Mouse (Mus musculus): Measurements from ENCODE around the gene Eef1akmt3. TPM values are rescaled to one million over a fixed set of nuclear protein-coding genes. Genes with fewer than 3 reads are reported as not detected.

Gene Eef1akmt3
- total RNA-seq, 2 experiments from 2014 or later, result 0.12 to 0.20 TPM

DNA sequence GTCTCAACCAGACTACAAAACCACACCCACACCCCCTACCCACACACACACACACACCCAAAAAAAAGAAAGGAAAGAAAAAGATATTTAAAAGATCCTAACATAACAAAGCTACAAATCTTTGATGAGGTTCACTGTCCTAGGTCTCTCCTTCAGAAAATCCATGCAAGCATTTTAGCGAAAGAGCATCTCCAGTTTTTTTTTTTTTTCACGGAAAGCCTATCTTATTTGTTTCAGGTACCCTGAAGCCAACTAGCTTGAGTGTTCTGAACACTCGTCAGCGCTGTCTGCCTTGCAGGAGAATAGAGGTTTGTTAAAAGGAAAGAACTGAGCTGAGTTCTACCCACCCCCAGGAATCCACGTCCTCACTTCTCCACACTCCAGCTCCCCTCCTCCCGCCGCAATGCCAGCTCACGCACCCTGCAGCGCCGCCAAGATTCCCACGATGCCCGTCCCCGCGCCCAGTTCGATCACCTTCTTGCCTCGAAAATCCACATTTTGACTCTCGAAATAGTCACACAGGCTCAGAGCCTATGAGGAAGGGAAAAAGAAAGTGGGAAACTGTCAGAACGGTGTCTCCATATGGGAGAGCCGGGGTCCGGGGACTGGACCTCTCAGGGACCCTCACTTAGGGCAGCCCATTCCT, 621 bp downstream of the Eef1akmt3 start:
- Histone ChIP-seq H3K4me3 (peak overlapping the region; percentile 99), H3K27ac (peak overlapping the region; percentile 77)
- DNase-seq (ENCODE audit: low spot score in 2 of 2), result no peak
- TF ChIP-seq CTCF (conservative IDR thresholded peaks at IDR 0.05), result no peak

DNA sequence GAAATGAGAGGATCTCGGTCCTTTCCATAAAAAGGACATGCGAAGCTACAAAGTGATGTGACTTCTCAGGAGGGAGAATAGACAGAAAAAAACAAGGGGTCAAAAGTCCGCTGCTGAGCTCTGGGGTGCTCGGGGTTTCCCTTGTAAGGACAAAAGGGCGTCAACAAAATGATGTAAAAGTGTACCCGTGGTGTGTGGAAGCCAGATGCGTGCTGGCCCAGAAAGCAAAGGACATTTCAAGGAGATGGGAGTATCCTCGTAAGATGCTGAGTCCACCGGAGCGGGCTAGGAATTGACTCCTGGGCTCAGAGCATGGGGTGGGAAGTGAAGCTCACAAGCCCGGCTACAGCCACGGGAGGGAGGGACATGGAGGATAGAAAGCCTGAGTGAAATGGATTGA, 3.7 kb downstream of the Eef1akmt3 start:
- no peak for DNase-seq (ENCODE audit: low spot score in 2 of 2)
- no peak for TF ChIP-seq CTCF (conservative IDR thresholded peaks at IDR 0.05)

DNA sequence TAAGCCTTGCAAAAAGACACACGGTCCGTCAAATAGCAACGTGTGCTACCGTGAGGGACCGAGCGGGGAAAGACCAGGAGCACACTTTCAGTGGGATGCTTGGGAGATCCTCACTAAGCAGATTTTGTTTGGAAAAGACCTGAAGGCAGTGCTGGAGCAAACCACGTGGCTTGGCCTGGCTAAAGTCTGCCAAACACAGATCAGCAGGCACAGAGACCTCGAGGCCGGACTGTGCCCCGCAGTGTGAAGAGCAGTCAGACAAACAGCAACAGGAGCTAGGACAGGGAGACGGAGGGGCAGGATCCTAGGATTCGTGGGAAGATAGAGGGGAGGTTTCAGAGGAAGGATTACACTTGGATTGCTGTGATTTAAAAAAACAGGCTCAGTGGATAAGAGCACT, 5.0 kb downstream of the Eef1akmt3 start:
- H3K27ac ChIP-seq, result no peak overlapping the region
- DNase-seq (ENCODE audit: low spot score in 2 of 2), result no peak
- no peak for TF ChIP-seq CTCF (conservative IDR thresholded peaks at IDR 0.05)
- no peak overlapping the region for H3K4me3 ChIP-seq

More for the DNA sequence above, 3.7 kb downstream of the Eef1akmt3 start:
- no peak overlapping the region for H3K4me3 ChIP-seq
- no peak overlapping the region for H3K27ac ChIP-seq

DNA sequence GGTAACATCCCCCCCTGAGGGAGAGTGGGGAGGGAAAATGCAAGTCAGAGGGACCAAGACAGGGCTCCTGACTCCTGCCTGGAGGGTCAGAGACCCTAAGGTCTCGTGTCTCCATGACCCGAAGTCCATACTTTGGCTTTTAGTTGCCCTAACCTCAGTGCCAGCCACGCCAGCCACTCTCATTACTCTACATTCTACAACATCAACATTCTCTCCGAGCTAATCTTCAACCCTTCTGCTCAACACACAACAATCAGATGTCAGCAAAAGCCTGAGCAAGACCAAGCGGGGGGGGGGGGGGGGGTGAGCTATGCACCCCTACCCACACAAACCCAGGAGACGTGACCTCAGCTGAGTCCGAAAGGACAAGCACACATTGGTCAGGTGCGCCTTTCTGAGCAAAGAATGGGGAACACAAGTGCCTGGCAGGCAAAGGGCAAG, 8.0 kb downstream of the Eef1akmt3 start:
- Histone ChIP-seq H3K4me3 (no peak overlapping the region), H3K27ac (no peak overlapping the region)
- TF ChIP-seq CTCF (conservative IDR thresholded peaks at IDR 0.05), result no peak
- DNase-seq (ENCODE audit: low spot score in 2 of 2), result no peak

DNA sequence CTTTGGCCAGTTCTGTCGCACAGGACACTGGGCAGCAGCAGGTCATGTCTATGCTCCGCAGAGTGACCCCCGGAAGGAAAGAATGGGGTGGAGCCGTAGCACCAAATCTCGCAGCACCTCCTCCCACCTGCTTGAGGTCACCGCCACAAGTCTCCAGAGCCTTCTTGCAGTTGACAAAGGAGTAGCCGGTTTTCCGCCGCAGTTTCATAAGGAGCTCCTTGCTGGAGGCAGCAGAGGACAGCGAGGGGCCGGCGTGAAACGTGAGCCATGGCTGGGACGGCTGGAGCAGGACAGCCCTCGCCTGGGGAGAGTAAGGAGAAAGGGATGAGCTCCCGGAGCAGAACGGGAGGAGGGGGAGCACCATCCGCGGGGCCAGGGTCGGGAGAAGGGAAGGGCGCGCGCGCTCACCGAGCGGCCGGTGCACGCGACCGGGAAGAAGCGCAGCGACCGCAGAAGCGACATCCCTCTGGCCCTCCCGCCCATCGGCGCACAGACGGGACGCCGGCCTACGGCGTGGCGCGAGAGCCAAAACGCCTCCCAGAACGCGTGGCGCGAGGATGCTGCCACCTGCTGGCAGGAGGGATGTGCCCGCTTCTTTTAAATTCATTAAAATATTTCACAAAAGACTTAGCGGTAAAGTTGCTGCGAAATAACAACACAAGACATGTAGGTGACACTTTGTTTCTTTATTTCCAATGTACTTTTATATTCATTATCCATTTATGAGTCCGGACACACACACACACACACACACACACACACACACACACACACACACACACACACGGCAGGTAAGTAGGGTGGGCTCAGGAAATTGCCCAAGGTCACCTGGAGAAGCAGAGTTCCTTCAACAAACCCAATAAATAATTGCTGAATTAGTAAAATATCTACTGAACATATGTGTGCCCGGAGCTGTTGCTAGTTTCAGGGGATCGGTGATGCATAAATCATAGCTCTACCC, 10.7 kb downstream of the Eef1akmt3 start, which contains the start of gene Tsfm:
TSS of gene Tsfm (minus strand) at position 505 of the 961 bp plus-strand sequence.
- peak; percentile 92 for TF ChIP-seq CTCF (conservative IDR thresholded peaks at IDR 0.05)
- DNase-seq (ENCODE audit: low spot score in 2 of 2), result peak; percentile 89 to 94
- peak within 1 kb of the TSS; percentile 89 for H3K27ac ChIP-seq
- H3K4me3 ChIP-seq, result peak within 1 kb of the TSS; percentile 86

DNA sequence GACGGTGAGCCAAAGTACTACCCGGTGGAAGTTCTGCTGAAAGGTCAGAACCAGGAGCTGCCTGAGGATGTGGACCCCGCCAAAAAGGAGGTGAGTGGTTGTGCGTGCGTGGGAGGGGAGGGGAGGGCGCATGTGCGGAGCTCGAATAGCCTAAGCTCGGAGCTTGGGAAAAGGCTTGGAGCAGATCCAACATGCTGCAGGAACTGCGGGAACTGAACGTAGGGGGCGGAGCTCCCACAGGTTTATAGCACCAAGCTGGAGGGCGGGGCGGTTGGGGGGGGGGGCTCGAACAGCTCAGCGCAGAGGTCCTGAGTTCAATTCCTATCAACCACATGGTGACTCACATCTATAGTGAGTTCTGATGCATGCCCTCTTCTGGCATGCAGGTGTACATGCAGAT, 22.9 kb downstream of the Eef1akmt3 start:
- no peak for TF ChIP-seq CTCF (conservative IDR thresholded peaks at IDR 0.05)
- H3K27ac ChIP-seq, result no peak overlapping the region

DNA sequence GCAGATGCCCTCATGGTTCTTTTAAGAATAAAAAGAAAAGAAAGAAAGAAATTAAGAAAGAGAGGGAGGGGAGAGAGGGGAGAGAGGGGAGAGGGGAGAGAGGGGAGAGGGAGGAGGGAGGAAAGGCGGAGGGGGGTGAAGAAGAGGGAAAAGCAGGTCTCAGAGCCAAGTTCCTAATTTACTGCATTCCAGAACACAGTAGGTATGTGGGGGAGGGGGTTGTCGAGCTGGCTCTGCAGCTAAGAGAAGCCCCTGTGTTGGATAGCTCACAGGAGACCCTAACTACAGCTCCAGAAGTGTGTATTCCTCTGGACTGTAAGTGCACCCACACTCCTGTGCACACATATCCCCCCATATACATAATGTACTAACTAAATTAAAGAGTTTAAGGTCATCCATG, 24.2 kb downstream of the Eef1akmt3 start:
- TF ChIP-seq CTCF (conservative IDR thresholded peaks at IDR 0.05), result no peak
- Histone ChIP-seq H3K27ac (no peak overlapping the region), H3K4me3 (no peak overlapping the region)
- DNase-seq (ENCODE audit: low spot score in 2 of 2), result no peak

More for the DNA sequence above, 22.9 kb downstream of the Eef1akmt3 start:
- no peak for DNase-seq (ENCODE audit: low spot score in 2 of 2)
- H3K4me3 ChIP-seq, result no peak overlapping the region

DNA sequence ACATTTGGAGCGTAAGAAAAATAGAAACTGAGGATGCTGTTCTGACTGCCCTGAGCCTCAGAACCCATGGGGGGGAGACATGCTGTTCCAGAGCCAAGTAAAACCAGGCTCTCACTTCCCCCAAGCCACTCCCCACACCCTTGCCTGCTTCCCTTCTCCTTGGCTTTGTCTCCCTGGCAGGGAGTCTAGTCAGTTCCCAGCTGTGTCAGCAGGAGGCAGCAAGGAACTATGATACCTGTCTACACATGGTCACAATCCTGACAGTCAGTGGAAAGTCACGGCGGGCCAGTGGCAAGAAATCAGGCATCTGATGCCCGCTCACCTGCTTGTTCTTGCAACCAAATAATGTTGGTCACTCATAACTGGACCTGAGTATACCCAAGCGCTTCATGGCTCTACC, 24.8 kb downstream of the Eef1akmt3 start:
- DNase-seq (ENCODE audit: low spot score in 2 of 2), result no peak
- no peak overlapping the region for H3K4me3 ChIP-seq
- TF ChIP-seq CTCF (conservative IDR thresholded peaks at IDR 0.05), result peak; percentile 46
- no peak overlapping the region for H3K27ac ChIP-seq

DNA sequence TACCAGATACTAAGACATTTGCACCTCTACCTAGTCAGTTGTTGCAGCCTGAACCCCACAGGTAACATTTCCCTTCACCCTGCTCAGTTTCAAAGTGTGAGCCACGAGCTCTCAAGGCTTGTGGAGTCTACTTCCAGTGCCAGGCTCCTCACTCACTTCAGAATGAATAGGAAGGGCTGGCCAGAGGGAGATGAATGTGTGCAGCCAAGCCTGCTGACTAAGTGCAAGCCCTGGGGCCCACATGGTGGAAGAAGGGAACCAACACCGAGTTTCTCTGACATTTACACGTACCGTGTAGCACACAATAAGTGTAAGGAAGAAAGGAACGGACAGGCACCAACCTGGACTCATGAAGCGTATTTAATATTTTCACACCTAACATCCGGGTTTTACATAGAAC, 37.5 kb downstream of the Eef1akmt3 start:
- no peak for TF ChIP-seq CTCF (conservative IDR thresholded peaks at IDR 0.05)
- Histone ChIP-seq H3K27ac (no peak overlapping the region), H3K4me3 (no peak overlapping the region)
- no peak for DNase-seq (ENCODE audit: low spot score in 2 of 2)

DNA sequence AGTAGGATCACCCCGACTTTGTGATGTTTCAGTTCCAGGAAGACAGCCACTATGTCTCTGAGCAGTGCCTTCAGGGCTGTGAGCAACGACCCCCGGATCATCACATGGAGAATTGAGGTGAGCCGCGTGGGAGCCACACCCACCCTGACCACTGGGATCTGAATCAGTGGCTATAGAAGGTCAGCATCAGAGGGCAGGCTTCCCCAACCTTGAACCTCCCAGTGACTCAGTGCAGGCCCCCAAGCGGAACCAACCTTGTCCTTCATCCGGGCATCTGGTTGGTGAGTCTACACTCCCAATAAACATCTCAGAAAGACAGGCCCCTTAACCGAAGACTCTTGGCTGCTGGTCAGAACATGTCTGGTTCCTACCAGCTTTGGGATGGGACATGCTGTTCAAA, 38.0 kb downstream of the Eef1akmt3 start:
- TF ChIP-seq CTCF (conservative IDR thresholded peaks at IDR 0.05), result no peak
- DNase-seq (ENCODE audit: low spot score in 2 of 2), result no peak
- H3K4me3 ChIP-seq, result no peak overlapping the region
- H3K27ac ChIP-seq, result no peak overlapping the region

DNA sequence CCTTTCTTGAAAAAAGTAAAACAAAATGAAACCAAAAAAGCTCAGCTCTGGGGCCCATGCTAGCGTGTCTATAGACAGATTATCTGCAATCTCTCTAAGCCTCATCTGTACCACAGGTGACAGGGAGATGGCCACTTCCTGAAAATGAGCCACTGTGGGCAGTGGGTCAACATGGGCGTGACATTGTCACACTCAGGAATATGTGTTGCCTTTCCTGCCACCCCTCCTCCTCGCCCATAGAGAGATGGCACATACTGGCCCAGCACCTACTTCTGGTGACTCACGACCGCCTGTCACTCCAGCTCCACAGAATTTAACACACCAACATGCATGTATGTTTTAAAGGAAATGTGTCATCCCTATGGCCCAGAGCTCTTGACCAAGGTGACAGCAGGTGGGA, 38.5 kb downstream of the Eef1akmt3 start:
- Histone ChIP-seq H3K4me3 (no peak overlapping the region), H3K27ac (no peak overlapping the region)
- TF ChIP-seq CTCF (conservative IDR thresholded peaks at IDR 0.05), result no peak
- no peak for DNase-seq (ENCODE audit: low spot score in 2 of 2)

DNA sequence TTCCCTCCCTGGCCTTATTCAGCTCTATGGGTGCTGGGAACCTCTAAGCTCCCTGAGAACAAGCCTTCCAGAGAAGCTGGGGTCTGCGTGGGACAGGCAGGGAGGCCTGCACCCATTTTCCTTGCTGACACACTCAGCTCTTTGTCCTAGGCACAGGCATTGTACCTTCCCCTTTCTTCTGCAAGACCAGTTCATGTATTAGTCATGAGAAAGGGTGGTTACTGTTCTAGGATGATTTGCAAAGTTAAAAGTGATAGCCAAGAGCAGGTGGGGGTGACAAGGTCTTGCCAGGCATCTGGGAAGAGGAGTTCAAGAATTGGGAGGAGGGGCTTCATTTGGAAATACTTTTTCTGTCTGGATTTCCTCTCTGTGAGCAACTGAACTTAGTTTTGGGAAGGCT, 39.3 kb downstream of the Eef1akmt3 start:
- DNase-seq (ENCODE audit: low spot score in 2 of 2), result no peak
- H3K4me3 ChIP-seq, result no peak overlapping the region
- TF ChIP-seq CTCF (conservative IDR thresholded peaks at IDR 0.05), result no peak
- H3K27ac ChIP-seq, result no peak overlapping the region

DNA sequence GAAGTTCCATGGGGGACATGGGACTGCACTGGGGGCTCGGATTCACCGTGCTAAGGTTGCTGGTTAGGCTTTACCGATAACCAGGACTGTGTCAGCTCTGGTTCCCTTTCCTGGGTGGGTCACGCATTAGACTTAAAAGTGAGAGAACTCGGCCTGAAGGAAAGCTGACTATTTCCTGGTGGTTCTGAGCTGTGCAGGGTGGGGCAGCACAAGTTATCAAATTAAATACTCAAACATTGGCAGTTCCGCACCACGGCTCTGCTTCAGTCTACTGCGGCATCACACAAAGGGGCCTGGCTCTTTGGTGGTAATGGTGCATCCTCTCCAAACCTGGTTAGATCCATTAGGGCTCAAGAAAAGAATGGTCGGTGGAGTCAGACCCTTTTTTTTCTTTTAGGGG, 40.0 kb downstream of the Eef1akmt3 start:
- no peak overlapping the region for H3K4me3 ChIP-seq
- no peak for DNase-seq (ENCODE audit: low spot score in 2 of 2)
- no peak overlapping the region for H3K27ac ChIP-seq
- TF ChIP-seq CTCF (conservative IDR thresholded peaks at IDR 0.05), result no peak
